Mouse (Mus musculus) C2C12 (cell line): ENCODE data around the gene Card11.

Source experiments
- CTCF ChIP-seq: IDR thresholded peaks from one replicate; pipeline ENCODE4 v1.5.1; 2011; ENCODE audit not compliant: control insufficient read depth, insufficient read depth, insufficient read length
- MAX ChIP-seq: IDR thresholded peaks from one replicate; pipeline ENCODE4 v1.6.1; 2011; ENCODE audit warnings: mild to moderate bottlenecking, control low read depth
- MYOD1 ChIP-seq: IDR thresholded peaks from one replicate; pipeline ENCODE4 v1.6.1; 2011; ENCODE audit warnings: low read depth; ENCODE audit not compliant: control insufficient read depth, insufficient read length

DNA sequence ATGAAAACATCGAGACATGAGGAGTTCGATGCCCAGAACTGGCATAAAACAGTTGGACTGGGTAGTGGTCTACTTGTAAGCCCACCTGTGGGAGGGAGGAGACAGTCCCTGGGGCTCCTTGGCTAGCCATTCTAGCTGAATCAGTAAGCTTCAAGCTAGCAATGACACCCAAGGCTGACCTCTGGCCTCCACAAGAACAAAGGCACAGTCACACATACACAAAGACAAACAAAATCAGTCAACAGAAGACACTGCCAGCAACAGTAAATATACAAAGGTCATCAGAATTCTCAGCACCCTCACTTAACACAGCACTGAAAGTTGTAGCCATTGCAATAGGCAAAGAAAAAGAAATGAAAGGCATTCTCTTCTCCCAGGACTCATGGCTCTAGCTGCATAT lies 177.0 kb downstream of the Card11 start:
- TF ChIP-seq CTCF (no peak), MAX (no peak), MYOD1 (no peak)
